Mouse (Mus musculus) intestine, embryonic 14.5 days (tissue): ENCODE measurements around the gene Larp6. TPM values are rescaled to one million over a fixed set of nuclear protein-coding genes. Genes with fewer than 3 reads are reported as not detected.

Experiments
- ATAC-seq: fragments of 200-750 bp; cut with Nextera tagmentation; replicated peaks from 2 replicates; pipeline ENCODE4 v1.8.0; 2017; ENCODE audit warnings: low read depth, moderate number of reproducible peaks, moderate TSS enrichment, moderate library complexity; ENCODE audit not compliant: low FRiP score, low TSS enrichment
- DNase-seq: peaks from one replicate; pipeline ENCODE4 v3.0.0-alpha.2; 2018; ENCODE audit warnings: low spot score
- H3K27ac ChIP-seq: fragments of 300-500 bp; sonication (generic); 2 replicates; pipeline ENCODE4 v1.5.1; 2014; ENCODE audit warnings: low read depth, mild to moderate bottlenecking, control low read depth
- H3K27me3 ChIP-seq: fragments of 300-500 bp; sonication (generic); replicated peaks from 2 replicates; pipeline ENCODE4 v1.6.1; 2014; ENCODE audit warnings: low read length, control low read depth; ENCODE audit not compliant: control insufficient read depth, insufficient read depth
- H3K36me3 ChIP-seq: fragments of 300-500 bp; sonication (generic); 2 replicates; pipeline ENCODE4 v1.6.1; 2014; ENCODE audit warnings: low read length, control low read depth; ENCODE audit not compliant: control insufficient read depth, insufficient read depth
- H3K4me1 ChIP-seq: fragments of 300-500 bp; sonication (generic); replicated peaks from 2 replicates; pipeline ENCODE4 v1.6.1; 2014; ENCODE audit warnings: low read length, control low read depth, mixed read lengths; ENCODE audit not compliant: control insufficient read depth, insufficient read depth
- H3K4me2 ChIP-seq: fragments of 300-500 bp; sonication (generic); 2 replicates; pipeline ENCODE4 v1.6.1; 2014; ENCODE audit warnings: low read length
- H3K4me3 ChIP-seq: fragments of 300-500 bp; sonication (generic); 2 replicates; pipeline ENCODE4 v1.5.1; 2014; ENCODE audit warnings: low read depth, low read length, control low read depth, mixed read lengths
- H3K9ac ChIP-seq: fragments of 300-500 bp; sonication (generic); 2 replicates; pipeline ENCODE4 v1.6.1; 2014; ENCODE audit warnings: mild to moderate bottlenecking, low read length
- H3K9me3 ChIP-seq: fragments of 300-500 bp; sonication (generic); 2 replicates; pipeline ENCODE4 v1.6.1; 2016; ENCODE audit warnings: low read length, control low read depth; ENCODE audit not compliant: control insufficient read depth
- WGBS: fragments of 180-500 bp; shearing (Covaris S2); extraction: QIAGEN DNeasy Blood & Tissue Kit; methylation state at CpG from one replicate; pipeline ENCODE4 v1.1.7; 2014; 5-methylcytosine and 5-hydroxymethylcytosine counted together
- polyA plus RNA-seq: library from polyadenylated mRNA; unstranded; fragments of >200 nt; fragmentation: Nextera tagmentation; extraction: Ambion mirVana; gene quantifications from 2 replicates; pipeline ENCODE4 v1.2.1, GENCODE M21; 2014

Gene Larp6
- polyA plus RNA-seq: 2.2 and 2.7 TPM in 2 replicates

- H3K9ac ChIP-seq: peak within 1 kb of the TSS; percentile 68
- ATAC-seq (no peak; the same call in 1 of the 2 replicates), DNase-seq (peak; percentile 76)
- peak within 1 kb of the TSS; percentile 99 for H3K4me2 ChIP-seq
- H3K36me3 ChIP-seq: no peaks in the 10 kb centered on the region
- H3K27ac ChIP-seq: no peak within 1 kb of the TSS
- peaks cover 3% of the 10 kb centered on the region; the same call in 1 of the 2 replicates for H3K4me1 ChIP-seq
- WGBS: under 1% methylated on average over 65 of the region's 66 CpGs
- H3K9me3 ChIP-seq: no peaks in the 10 kb centered on the region
- 0 out of 2 replicates have a peak, but pooled peaks cover 2% of the 10 kb centered on the region for H3K27me3 ChIP-seq
- H3K4me3 ChIP-seq: peak within 1 kb of the TSS; percentile 64
These were observed at the start of gene Larp6 for GRCm38 (mm10) chr9:60712771-60713541. Larp6 (plus strand) TSS chr9:60712989.

GRCm38 (mm10) chr9:60664385-60664784 lies 48.4 kb upstream of the Larp6 start:
- H3K36me3 ChIP-seq: peaks cover 22% of the 10 kb centered on the region
- no peak overlapping the region for H3K4me2 ChIP-seq
- H3K9ac ChIP-seq: no peak overlapping the region
- H3K27ac ChIP-seq: no peak overlapping the region
- H3K4me3 ChIP-seq: no peak overlapping the region
- no peaks in the 10 kb centered on the region for H3K4me1 ChIP-seq
- no peak for ATAC-seq
- WGBS: 96% methylated on average over 12 of the region's 12 CpGs
- DNase-seq: peak; percentile 20
- no peaks in the 10 kb centered on the region for H3K9me3 ChIP-seq
- H3K27me3 ChIP-seq: no peaks in the 10 kb centered on the region

- Histone ChIP-seq H3K4me3 (no peak overlapping the region), H3K4me1 (no peaks in the 10 kb centered on the region), H3K27me3 (no peaks in the 10 kb centered on the region), H3K36me3 (peaks cover 22% of the 10 kb centered on the region), H3K27ac (no peak overlapping the region), H3K9ac (no peak overlapping the region), H3K4me2 (no peak overlapping the region), H3K9me3 (no peaks in the 10 kb centered on the region)
- no peak for ATAC-seq
- DNase-seq: peak; percentile 16
- 91% methylated on average over 5 of the region's 5 CpGs for WGBS
These were observed 47.9 kb upstream of the Larp6 start for GRCm38 (mm10) chr9:60664866-60665265.

- 98% methylated on average over 3 of the region's 3 CpGs for WGBS
- DNase-seq (no peak), ATAC-seq (no peak)
- Histone ChIP-seq H3K4me2 (no peak overlapping the region), H3K27ac (no peak overlapping the region), H3K4me3 (no peak overlapping the region), H3K27me3 (no peaks in the 10 kb centered on the region), H3K9ac (no peak overlapping the region), H3K4me1 (no peaks in the 10 kb centered on the region), H3K9me3 (no peaks in the 10 kb centered on the region), H3K36me3 (peaks cover 22% of the 10 kb centered on the region)
These were observed 47.3 kb upstream of the Larp6 start for GRCm38 (mm10) chr9:60665535-60665934.

GRCm38 (mm10) chr9:60668886-60669285 lies 43.9 kb upstream of the Larp6 start:
- H3K27ac ChIP-seq: no peak overlapping the region
- ATAC-seq (no peak), DNase-seq (no peak)
- peaks cover 19% of the 10 kb centered on the region for H3K36me3 ChIP-seq
- 86% methylated on average over 6 of the region's 6 CpGs for WGBS
- no peaks in the 10 kb centered on the region for H3K4me1 ChIP-seq
- H3K4me3 ChIP-seq: no peak overlapping the region
- no peak overlapping the region for H3K9ac ChIP-seq
- no peaks in the 10 kb centered on the region for H3K9me3 ChIP-seq
- no peak overlapping the region for H3K4me2 ChIP-seq
- H3K27me3 ChIP-seq: no peaks in the 10 kb centered on the region

- 99% methylated on average over 6 of the region's 6 CpGs for WGBS
- Histone ChIP-seq H3K27ac (no peak overlapping the region), H3K4me2 (no peak overlapping the region), H3K4me3 (no peak overlapping the region), H3K9me3 (no peaks in the 10 kb centered on the region), H3K36me3 (peaks cover 22% of the 10 kb centered on the region), H3K9ac (no peak overlapping the region), H3K27me3 (no peaks in the 10 kb centered on the region), H3K4me1 (no peaks in the 10 kb centered on the region)
- ATAC-seq (no peak), DNase-seq (no peak)
These were observed 40.2 kb upstream of the Larp6 start for GRCm38 (mm10) chr9:60672568-60672967.

- no peak for DNase-seq
- no peaks in the 10 kb centered on the region for H3K9me3 ChIP-seq
- H3K4me3 ChIP-seq: no peak overlapping the region
These were observed 38.0 kb upstream of the Larp6 start for GRCm38 (mm10) chr9:60674780-60675179.

GRCm38 (mm10) chr9:60676429-60676828 lies 36.4 kb upstream of the Larp6 start:
- Histone ChIP-seq H3K4me1 (no peaks in the 10 kb centered on the region), H3K9me3 (no peaks in the 10 kb centered on the region), H3K27me3 (no peaks in the 10 kb centered on the region), H3K27ac (no peak overlapping the region), H3K4me3 (no peak overlapping the region), H3K36me3 (peaks cover 34% of the 10 kb centered on the region), H3K4me2 (no peak overlapping the region), H3K9ac (no peak overlapping the region)
- WGBS: 89% methylated on average over 4 of the region's 4 CpGs
- ATAC-seq (no peak), DNase-seq (no peak)

More at GRCm38 (mm10) chr9:60674780-60675179, 38.0 kb upstream of the Larp6 start:
- Histone ChIP-seq H3K27ac (no peak overlapping the region), H3K36me3 (peaks cover 27% of the 10 kb centered on the region), H3K4me1 (no peaks in the 10 kb centered on the region), H3K4me2 (no peak overlapping the region), H3K27me3 (no peaks in the 10 kb centered on the region), H3K9ac (no peak overlapping the region)
- no peak for ATAC-seq

- WGBS: 57% methylated on average over 5 of the region's 5 CpGs
- Histone ChIP-seq H3K9me3 (no peaks in the 10 kb centered on the region), H3K36me3 (peaks cover 41% of the 10 kb centered on the region), H3K4me2 (no peak overlapping the region), H3K9ac (no peak overlapping the region), H3K27me3 (no peaks in the 10 kb centered on the region), H3K4me1 (no peaks in the 10 kb centered on the region), H3K27ac (no peak overlapping the region), H3K4me3 (no peak overlapping the region)
- DNase-seq (no peak), ATAC-seq (no peak)
These were observed 33.9 kb upstream of the Larp6 start for GRCm38 (mm10) chr9:60678913-60679312.
